ENCODE assay signal across 31 mouse cellular contexts in the genomic region with DNA sequence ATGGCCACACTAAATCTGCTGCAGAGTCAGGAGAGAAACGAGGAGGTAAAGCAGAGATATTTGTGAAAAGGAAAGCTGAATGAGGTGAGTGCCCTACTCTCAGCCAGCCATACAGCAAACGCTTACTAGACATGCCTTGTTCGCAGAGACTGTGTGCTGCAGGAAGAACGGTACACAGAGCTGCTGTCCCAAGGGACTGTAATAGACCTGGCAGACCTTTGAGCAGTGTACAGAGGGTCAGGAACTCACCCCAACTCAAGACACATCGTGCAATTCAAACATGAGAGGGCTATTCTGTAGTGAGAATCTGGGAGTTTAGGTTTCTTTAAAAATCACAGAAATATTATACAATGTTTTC.
A peak's percentile ranks its signal among the peaks of the same experiment; 100 is the strongest.
DNase-seq lines count a peak whose midpoint lies in the region; ATAC-seq lines count a peak whose summit lies in the region.
"Had no signal": no experiment of that assay in that cellular context is flagged by ENCODE, and none has a peak within 500 bp of the region (broad histone marks: within the 10 kb centered on the region; RNA-seq: fewer than 3 reads in every experiment).

No protein-coding gene starts in this region.

- H3K9ac ChIP-seq in heart, embryonic 14.5 days (ENCODE audit: low read length), result no peak overlapping the region
- H3K9ac ChIP-seq in midbrain, embryonic 13.5 days (replicated peaks), result no peak overlapping the region
- H3K9ac ChIP-seq: embryonic facial prominence, embryonic 15.5 days; forebrain, embryonic 12.5 days; intestine, embryonic 15.5 days; liver, embryonic 14.5 days; neural tube, embryonic 15.5 days had no signal

- DNase-seq in embryo, embryonic 11 days, result peak; percentile 23
- no peak for DNase-seq in embryo, embryonic 10.5 days (ENCODE audit: low spot score)
- DNase-seq in heart, adult 9 months (ENCODE audit: low spot score in 2 of 2), result no peak
- no peak for DNase-seq in midbrain, embryonic 10.5 days (ENCODE audit: low spot score)
- peak; percentile 22 for DNase-seq in adipocyte (ENCODE audit: low spot score)
- no peak for DNase-seq in right cerebral cortex, postnatal 4 days
- DNase-seq: cerebellum, adult 2 months; cerebellum, postnatal 14 days; gastrocnemius, postnatal 14 days; kidney, adult 8-10 months; kidney, postnatal 10 days; layer of hippocampus, postnatal 36 days; left cerebral cortex, postnatal 4 days; liver; lung, adult 2 months; lung, postnatal 10 days; retina, postnatal 1 day; right cerebral cortex, postnatal 14 days; thymus, adult 2 months; thymus, postnatal 36 days had no signal

- H3K4me3 ChIP-seq in heart, embryonic 14.5 days (ENCODE audit: control insufficient read depth in 1 of 2, insufficient read depth in 1 of 2, low read depth in 1 of 2, low read length in 2 of 2), result no peak overlapping the region
- no peak overlapping the region for H3K4me3 ChIP-seq in midbrain, embryonic 13.5 days (replicated peaks)
- H3K4me3 ChIP-seq in midbrain, embryonic 10.5 days, result no peak overlapping the region
- H3K4me3 ChIP-seq: embryonic facial prominence, embryonic 15.5 days; forebrain, embryonic 12.5 days; hindbrain, embryonic 10.5 days; intestine, embryonic 15.5 days; neural tube, embryonic 15.5 days had no signal

- no peaks in the 10 kb centered on the region for H3K9me3 ChIP-seq in heart, embryonic 14.5 days (ENCODE audit: control insufficient read depth, low read length)
- no peaks in the 10 kb centered on the region for H3K9me3 ChIP-seq in midbrain, embryonic 13.5 days
- no peaks in the 10 kb centered on the region for H3K9me3 ChIP-seq in midbrain, embryonic 10.5 days (replicated peaks)
- H3K9me3 ChIP-seq: embryonic facial prominence, embryonic 15.5 days; forebrain, embryonic 12.5 days; hindbrain, embryonic 10.5 days; intestine, embryonic 15.5 days; neural tube, embryonic 15.5 days had no signal

- no peaks in the 10 kb centered on the region for H3K27me3 ChIP-seq in heart, embryonic 14.5 days (ENCODE audit: control insufficient read depth, insufficient read depth, low read length)
- H3K27me3 ChIP-seq in midbrain, embryonic 13.5 days, result no peaks in the 10 kb centered on the region
- no peaks in the 10 kb centered on the region for H3K27me3 ChIP-seq in midbrain, embryonic 10.5 days (ENCODE audit: low read depth, poor library complexity, severe bottlenecking)
- H3K27me3 ChIP-seq: embryonic facial prominence, embryonic 15.5 days; forebrain, embryonic 12.5 days; intestine, embryonic 15.5 days; neural tube, embryonic 15.5 days had no signal

- H3K4me2 ChIP-seq in heart, embryonic 14.5 days (ENCODE audit: low read length), result peak overlapping the region; percentile 36; the same call in 1 of the 2 replicates
- no peak overlapping the region for H3K4me2 ChIP-seq in midbrain, embryonic 13.5 days (replicated peaks)
- H3K4me2 ChIP-seq: embryonic facial prominence, embryonic 15.5 days; forebrain, embryonic 12.5 days; intestine, embryonic 15.5 days; neural tube, embryonic 15.5 days had no signal

- H3K36me3 ChIP-seq in heart, embryonic 14.5 days (ENCODE audit: control insufficient read depth, insufficient read depth, low read length), result no peaks in the 10 kb centered on the region
- no peaks in the 10 kb centered on the region for H3K36me3 ChIP-seq in midbrain, embryonic 13.5 days
- no peaks in the 10 kb centered on the region for H3K36me3 ChIP-seq in midbrain, embryonic 10.5 days
- H3K36me3 ChIP-seq: embryonic facial prominence, embryonic 15.5 days; forebrain, embryonic 12.5 days; hindbrain, embryonic 10.5 days; intestine, embryonic 15.5 days; neural tube, embryonic 15.5 days had no signal

- H3K27ac ChIP-seq in heart, embryonic 14.5 days (replicated peaks in 1 of 2; ENCODE audit: control insufficient read depth in 1 of 2, insufficient read depth in 1 of 2, low read depth in 2 of 2, low read length in 2 of 2), result no peak overlapping the region
- no peak overlapping the region for H3K27ac ChIP-seq in midbrain, embryonic 13.5 days
- H3K27ac ChIP-seq in midbrain, embryonic 10.5 days (replicated peaks), result no peak overlapping the region
- H3K27ac ChIP-seq: embryonic facial prominence, embryonic 15.5 days; forebrain, embryonic 12.5 days; hindbrain, embryonic 10.5 days; hindbrain, postnatal 0 days; intestine, embryonic 15.5 days; liver, embryonic 14.5 days; macrophage; neural tube, embryonic 15.5 days had no signal

- 0 out of 4 replicates have a peak, but pooled peaks cover 2 to 5% of the 10 kb centered on the region in 2 experiments for H3K4me1 ChIP-seq in heart, embryonic 14.5 days (ENCODE audit: control insufficient read depth in 2 of 2, insufficient read depth in 2 of 2, low read length in 2 of 2)
- no peaks in the 10 kb centered on the region for H3K4me1 ChIP-seq in midbrain, embryonic 13.5 days (replicated peaks)
- no peaks in the 10 kb centered on the region for H3K4me1 ChIP-seq in midbrain, embryonic 10.5 days
- H3K4me1 ChIP-seq: embryonic facial prominence, embryonic 15.5 days; neural tube, embryonic 15.5 days had no signal

- no peak for ATAC-seq in heart, embryonic 14.5 days (ENCODE audit: insufficient number of reproducible peaks, insufficient read depth, low FRiP score, low read depth)
- 0 out of 2 replicates have a peak, but pooled peaks have one; percentile 53 for ATAC-seq in midbrain, embryonic 13.5 days
- ATAC-seq: CD4-positive, CD25-positive, alpha-beta regulatory T cell, adult 4 months; hindbrain, postnatal 0 days had no signal

- WGBS in heart, embryonic 14.5 days, result 38% methylated on average over 5 of the region's 5 CpGs
- 59% methylated on average over 5 of the region's 5 CpGs for WGBS in midbrain, embryonic 13.5 days
- 59% methylated on average over 5 of the region's 5 CpGs for WGBS in midbrain, embryonic 10.5 days

Comparison
In these comparisons a context has a peak if more than half of its experiments do, and no peak if none do; other contexts are left out.
1. DNase-seq: peak in embryo, embryonic 11 days (single experiment) and adipocyte (single experiment); none in embryo, embryonic 10.5 days (single experiment), heart, adult 9 months (0 of 2), midbrain, embryonic 10.5 days (single experiment) and right cerebral cortex, postnatal 4 days (single experiment).